Mouse (Mus musculus) midbrain, postnatal 0 days (tissue): Measurements from ENCODE around the gene Becn1. TPM values are rescaled to one million over a fixed set of nuclear protein-coding genes. Genes with fewer than 3 reads are reported as not detected.
A peak's percentile ranks its signal among the peaks of the same experiment; 100 is the strongest.
"Not testable (repeated sequence)": the region's sequence is repeated elsewhere in the genome, so short reads cannot be mapped to it uniquely, and the experiment has no call there.

Experiments used
- ATAC-seq: fragments of 200-750 bp; cut with Nextera tagmentation; 2 replicates; pipeline ENCODE4 v1.8.0; 2017; ENCODE audit warnings: moderate number of reproducible peaks, mild to moderate bottlenecking, moderate TSS enrichment, moderate library complexity; ENCODE audit not compliant: low FRiP score
- DNase-seq: peaks from one replicate; pipeline ENCODE4 v3.0.0-alpha.2; 2015; ENCODE audit warnings: low spot score
- H3K27ac ChIP-seq: fragments of 300-500 bp; sonication (generic); 2 replicates; pipeline ENCODE4 v1.5.1; 2014; ENCODE audit warnings: low read depth, mild to moderate bottlenecking, low read length, mixed read lengths
- H3K27me3 ChIP-seq: fragments of 300-500 bp; sonication (generic); 2 replicates; pipeline ENCODE4 v1.6.1; 2014; ENCODE audit warnings: low read length, control low read depth, mixed read lengths; ENCODE audit not compliant: insufficient read depth
- H3K36me3 ChIP-seq: fragments of 300-500 bp; sonication (generic); 2 replicates; pipeline ENCODE4 v1.6.1; 2014; ENCODE audit warnings: low read length, control low read depth, mixed read lengths; ENCODE audit not compliant: insufficient read depth
- H3K4me1 ChIP-seq: fragments of 300-500 bp; sonication (generic); 2 replicates; pipeline ENCODE4 v1.6.1; 2014; ENCODE audit warnings: mild to moderate bottlenecking, control low read depth, antibody characterized with exemption, low read length, mixed read lengths; ENCODE audit not compliant: insufficient read depth
- H3K4me2 ChIP-seq: fragments of 300-500 bp; sonication (generic); 2 replicates; pipeline ENCODE4 v1.6.1; 2014; ENCODE audit warnings: low read depth, mild to moderate bottlenecking, low read length, mixed read lengths; ENCODE audit not compliant: poor library complexity, severe bottlenecking
- H3K4me3 ChIP-seq: fragments of 300-500 bp; sonication (generic); 2 replicates; pipeline ENCODE4 v1.5.1; 2014; ENCODE audit warnings: low read depth, mild to moderate bottlenecking, low read length, moderate library complexity
- H3K9ac ChIP-seq: fragments of 300-500 bp; sonication (generic); replicated peaks from 2 replicates; pipeline ENCODE4 v1.6.1; 2014; ENCODE audit warnings: mild to moderate bottlenecking, low read length, moderate library complexity, mixed read lengths; ENCODE audit not compliant: poor library complexity, severe bottlenecking
- H3K9me3 ChIP-seq: fragments of 300-500 bp; sonication (generic); 2 replicates; pipeline ENCODE4 v1.6.1; 2016; ENCODE audit warnings: low read length, control low read depth
- CTCF ChIP-seq: IDR thresholded peaks from 2 replicates; pipeline ENCODE4 v1.5.1; 2016; ENCODE audit warnings: antibody characterized with exemption, mild to moderate bottlenecking
- WGBS: fragments of 180-500 bp; shearing (Covaris S2); extraction: QIAGEN DNeasy Blood & Tissue Kit; methylation state at CpG from one replicate; pipeline ENCODE4 v1.1.7; 2014; 5-methylcytosine and 5-hydroxymethylcytosine counted together
- polyA plus RNA-seq: library from polyadenylated mRNA; unstranded; fragments of >200 nt; fragmentation: Nextera tagmentation; extraction: Ambion mirVana; gene quantifications from 2 replicates; pipeline ENCODE4 v1.2.1, GENCODE M21; 2015
- total RNA-seq: library from RNA; depleted of rRNA; stranded (reverse); fragments of >200 nt; gene quantifications from 2 replicates; pipeline ENCODE4 v1.2.3, GENCODE M21; 2014

The Becn1 gene
- total and polyA plus RNA-seq, 2 experiments from 2014 or later = 145 to 209 TPM

GRCm38 (mm10) chr11:101330371-101330924 is 28.4 kb upstream of the Becn1 start, which contains the start of gene Aoc3:
Aoc3 (plus strand) TSS chr11:101330605.
- Histone ChIP-seq H3K4me1 (no peaks in the 10 kb centered on the region), H3K36me3 (peaks cover 5% of the 10 kb centered on the region; the same call in 1 of the 2 replicates), H3K4me3 (no peak within 1 kb of the TSS), H3K27ac (no peak within 1 kb of the TSS), H3K4me2 (no peak within 1 kb of the TSS), H3K9me3 (no peaks in the 10 kb centered on the region), H3K27me3 (no peaks in the 10 kb centered on the region), H3K9ac (no peak within 1 kb of the TSS)
- ATAC-seq (no peak), DNase-seq (no peak)
- no peak for TF ChIP-seq CTCF
- WGBS = 70% methylated on average over 7 of the region's 7 CpGs

GRCm38 (mm10) chr11:101328941-101329635 is 27.0 kb upstream of the Becn1 start:
- Histone ChIP-seq H3K9ac (no peak overlapping the region), H3K4me2 (no peak overlapping the region), H3K36me3 (peaks cover 13% of the 10 kb centered on the region), H3K27me3 (no peaks in the 10 kb centered on the region), H3K4me1 (no peaks in the 10 kb centered on the region), H3K4me3 (no peak overlapping the region), H3K27ac (no peak overlapping the region), H3K9me3 (no peaks in the 10 kb centered on the region)
- no peak for ATAC-seq
- no peak for TF ChIP-seq CTCF
- peak; percentile 6 for DNase-seq
- WGBS = 77% methylated on average over 6 of the region's 6 CpGs

- peaks cover 22% of the 10 kb centered on the region for H3K36me3 ChIP-seq
- no peaks in the 10 kb centered on the region for H3K27me3 ChIP-seq
- no peaks in the 10 kb centered on the region for H3K9me3 ChIP-seq
- TF ChIP-seq CTCF = no peak
- no peaks in the 10 kb centered on the region for H3K4me1 ChIP-seq
- DNase-seq = no peak
- no peak for ATAC-seq
- WGBS = 55% methylated on average over 3 of the region's 3 CpGs
- H3K4me2 ChIP-seq = no peak overlapping the region
- no peak overlapping the region for H3K9ac ChIP-seq
- no peak overlapping the region for H3K27ac ChIP-seq
- no peak overlapping the region for H3K4me3 ChIP-seq
Observed at GRCm38 (mm10) chr11:101327311-101327710, 25.2 kb upstream of the Becn1 start.

- ATAC-seq (no peak), DNase-seq (no peak)
- Histone ChIP-seq H3K9ac (no peak overlapping the region), H3K27me3 (no peaks in the 10 kb centered on the region), H3K36me3 (peaks cover 34% of the 10 kb centered on the region), H3K4me1 (no peaks in the 10 kb centered on the region), H3K9me3 (no peaks in the 10 kb centered on the region), H3K4me3 (no peak overlapping the region), H3K27ac (no peak overlapping the region), H3K4me2 (no peak overlapping the region)
- no peak for TF ChIP-seq CTCF
- WGBS = 87% methylated on average over 11 of the region's 11 CpGs
Observed at GRCm38 (mm10) chr11:101326147-101326546, 24.1 kb upstream of the Becn1 start.

- not testable (repeated sequence) for H3K9me3 ChIP-seq, H3K4me3 ChIP-seq, H3K4me2 ChIP-seq, H3K27me3 ChIP-seq, H3K9ac ChIP-seq, DNase-seq, H3K27ac ChIP-seq, H3K4me1 ChIP-seq, ATAC-seq
- H3K36me3 ChIP-seq = peaks cover 43% of the 10 kb centered on the region
- 92% methylated on average over 11 of the region's 11 CpGs for WGBS
Observed at GRCm38 (mm10) chr11:101325201-101325600, 23.1 kb upstream of the Becn1 start.

- no peaks in the 10 kb centered on the region for H3K27me3 ChIP-seq
- WGBS = 97% methylated on average over 5 of the region's 5 CpGs
- H3K27ac ChIP-seq = no peak within 1 kb of the TSS
- no peaks in the 10 kb centered on the region for H3K9me3 ChIP-seq
- no peak within 1 kb of the TSS for H3K9ac ChIP-seq
- no peak within 1 kb of the TSS for H3K4me2 ChIP-seq
- ATAC-seq = no peak
- no peak within 1 kb of the TSS for H3K4me3 ChIP-seq
- TF ChIP-seq CTCF = no peak
- no peaks in the 10 kb centered on the region for H3K4me1 ChIP-seq
- no peak for DNase-seq
- peaks cover 48% of the 10 kb centered on the region for H3K36me3 ChIP-seq
Observed at GRCm38 (mm10) chr11:101324763-101325162, 22.7 kb upstream of the Becn1 start, which contains the start of gene Aoc2. Aoc2 (plus strand) TSS chr11:101325063.
